Mouse (Mus musculus) testis, adult 2 months (tissue): ENCODE data around the gene Mllt11. TPM values are rescaled to one million over a fixed set of nuclear protein-coding genes. Genes with fewer than 3 reads are reported as not detected.
"Not testable (repeated sequence)": the region's sequence is repeated elsewhere in the genome, so short reads cannot be mapped to it uniquely, and the experiment has no call there.

ENCODE experiments used
- H3K27ac ChIP-seq: fragments of 200-500 bp; 2 replicates; pipeline ENCODE4 v1.5.1; 2012; ENCODE audit warnings: low read depth, low read length; ENCODE audit not compliant: control insufficient read depth, insufficient read depth
- H3K27me3 ChIP-seq: fragments of 200-500 bp; 2 replicates; pipeline ENCODE4 v1.6.1; 2012; ENCODE audit warnings: mild to moderate bottlenecking, low read length, moderate library complexity; ENCODE audit not compliant: control insufficient read depth, insufficient read depth
- H3K36me3 ChIP-seq: fragments of 200-500 bp; 2 replicates; pipeline ENCODE4 v1.6.1; 2012; ENCODE audit warnings: mild to moderate bottlenecking, low read length; ENCODE audit not compliant: control insufficient read depth, insufficient read depth
- H3K4me1 ChIP-seq: fragments of 200-500 bp; 2 replicates; pipeline ENCODE4 v1.6.1; 2012; ENCODE audit warnings: low read length; ENCODE audit not compliant: control insufficient read depth, insufficient read depth
- H3K4me3 ChIP-seq: fragments of 200-500 bp; 2 replicates; pipeline ENCODE4 v1.5.1; 2012; ENCODE audit warnings: low read depth, mild to moderate bottlenecking, low read length, moderate library complexity, mixed read lengths; ENCODE audit not compliant: control insufficient read depth
- CTCF ChIP-seq: fragments of 200-500 bp; IDR thresholded peaks from 2 replicates; pipeline ENCODE4 v1.5.1; 2012; ENCODE audit warnings: low read depth, mild to moderate bottlenecking, inconsistent platforms, low read length, moderate library complexity; ENCODE audit not compliant: control insufficient read depth, insufficient read depth, insufficient replicate concordance
- POLR2A ChIP-seq: fragments of 200-500 bp; IDR thresholded peaks from 2 replicates; pipeline ENCODE4 v1.6.1; 2012; ENCODE audit warnings: low read depth, mild to moderate bottlenecking, inconsistent platforms, low read length, moderate library complexity; ENCODE audit not compliant: control insufficient read depth
- polyA plus RNA-seq: library from polyadenylated mRNA; depleted of rRNA; stranded (reverse); fragments of >200 nt; gene quantifications from 2 replicates; pipeline ENCODE4 v1.2.3, GENCODE M21; 2012

Mllt11 gene
- polyA plus RNA-seq, 1 experiment = 839 TPM

GRCm38 (mm10) chr3:95224295-95224694, 7.7 kb downstream of the Mllt11 start:
- Histone ChIP-seq H3K27me3 (no peaks in the 10 kb centered on the region), H3K27ac (no peak overlapping the region), H3K4me1 (no peaks in the 10 kb centered on the region), H3K4me3 (no peak overlapping the region), H3K36me3 (no peaks in the 10 kb centered on the region)
- TF ChIP-seq CTCF (no peak), POLR2A (no peak)

DNA sequence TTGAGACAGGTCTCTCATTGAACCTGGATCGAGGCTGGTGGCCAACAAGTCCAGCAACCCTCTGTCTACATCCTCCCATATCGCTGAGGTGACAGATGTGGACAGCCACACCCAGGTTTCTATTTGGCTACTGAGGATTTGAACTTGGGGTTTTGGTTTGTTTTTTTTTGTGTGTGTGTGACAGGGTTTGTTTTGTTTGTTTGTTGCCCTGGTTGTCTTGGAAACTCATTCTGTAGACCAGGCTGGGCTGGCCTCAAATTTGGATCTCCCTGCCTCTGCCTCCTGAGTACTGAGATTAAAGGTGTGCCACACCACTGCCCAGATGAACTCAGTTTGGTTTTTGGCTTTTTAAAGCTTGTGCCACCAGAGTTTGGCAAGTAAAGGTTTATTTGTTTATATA, 8.9 kb downstream of the Mllt11 start:
- Histone ChIP-seq H3K4me1 (no peaks in the 10 kb centered on the region), H3K36me3 (no peaks in the 10 kb centered on the region), H3K27ac (no peak overlapping the region), H3K27me3 (no peaks in the 10 kb centered on the region), H3K4me3 (no peak overlapping the region)
- TF ChIP-seq POLR2A = no peak
- no peak for TF ChIP-seq CTCF

GRCm38 (mm10) chr3:95218466-95219137, 13.4 kb downstream of the Mllt11 start:
- Histone ChIP-seq H3K27me3 (no peaks in the 10 kb centered on the region), H3K4me1 (no peaks in the 10 kb centered on the region; the same call in 1 of the 2 replicates), H3K4me3 (peak overlapping the region; percentile 95; the same call in 1 of the 2 replicates), H3K36me3 (no peaks in the 10 kb centered on the region), H3K27ac (no peak overlapping the region; the same call in 1 of the 2 replicates)
- no peak for TF ChIP-seq CTCF
- TF ChIP-seq POLR2A = no peak

DNA sequence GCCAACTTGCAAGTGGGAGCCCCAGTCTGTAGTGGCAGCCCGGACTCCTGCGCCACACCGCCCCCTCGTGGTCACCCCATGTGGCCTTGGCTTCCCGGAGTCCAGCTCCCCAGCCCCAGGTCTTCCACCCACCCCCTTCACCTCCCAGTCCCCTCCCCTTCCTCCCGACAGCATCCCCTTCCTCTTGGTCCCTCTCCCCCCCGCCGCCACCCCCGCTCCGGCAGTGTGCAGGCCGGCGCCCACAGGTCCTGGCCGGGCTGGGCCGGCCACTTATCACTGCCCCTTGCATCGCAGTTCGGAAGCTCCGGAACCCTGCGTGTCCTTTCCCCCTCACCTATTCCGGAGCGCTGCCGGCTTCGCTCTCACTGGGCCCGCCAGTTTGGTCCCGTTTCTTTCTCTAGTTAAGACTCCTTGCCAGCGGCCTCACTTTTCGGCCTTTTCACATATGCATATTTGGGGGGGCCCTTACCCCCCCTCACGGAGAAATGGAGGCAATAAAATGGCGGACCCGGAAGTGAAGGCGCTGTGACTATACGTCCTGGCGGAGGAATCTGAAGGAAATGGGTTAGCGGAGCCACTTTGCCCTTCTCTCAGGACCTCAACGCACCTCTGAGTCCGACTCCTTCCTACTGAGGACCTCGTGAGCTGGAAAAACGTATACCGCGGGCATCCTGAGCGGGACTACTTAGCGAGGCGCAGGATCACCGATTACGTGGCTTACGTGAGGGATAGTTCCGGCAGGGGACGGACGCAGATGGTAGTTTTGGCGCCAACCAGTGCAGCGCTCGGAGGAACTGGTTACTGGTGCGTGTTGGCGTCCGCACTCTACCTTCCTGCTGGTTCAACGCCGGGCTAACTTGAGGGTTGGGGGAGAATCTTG, 14.5 kb downstream of the Mllt11 start, which contains the start of gene Gabpb2:
Gabpb2 (minus strand) TSS at position 662 of the 880 bp plus-strand sequence.
- Histone ChIP-seq H3K4me3 (peak within 1 kb of the TSS; percentile 95), H3K4me1 (no peaks in the 10 kb centered on the region; the same call in 1 of the 2 replicates), H3K27ac (peak within 1 kb of the TSS; percentile 94), H3K36me3 (no peaks in the 10 kb centered on the region), H3K27me3 (no peaks in the 10 kb centered on the region)
- TF ChIP-seq POLR2A (peak; percentile 81; the same call in 1 of the 2 replicates), CTCF (peak; percentile 81; the same call in 1 of the 2 replicates)

DNA sequence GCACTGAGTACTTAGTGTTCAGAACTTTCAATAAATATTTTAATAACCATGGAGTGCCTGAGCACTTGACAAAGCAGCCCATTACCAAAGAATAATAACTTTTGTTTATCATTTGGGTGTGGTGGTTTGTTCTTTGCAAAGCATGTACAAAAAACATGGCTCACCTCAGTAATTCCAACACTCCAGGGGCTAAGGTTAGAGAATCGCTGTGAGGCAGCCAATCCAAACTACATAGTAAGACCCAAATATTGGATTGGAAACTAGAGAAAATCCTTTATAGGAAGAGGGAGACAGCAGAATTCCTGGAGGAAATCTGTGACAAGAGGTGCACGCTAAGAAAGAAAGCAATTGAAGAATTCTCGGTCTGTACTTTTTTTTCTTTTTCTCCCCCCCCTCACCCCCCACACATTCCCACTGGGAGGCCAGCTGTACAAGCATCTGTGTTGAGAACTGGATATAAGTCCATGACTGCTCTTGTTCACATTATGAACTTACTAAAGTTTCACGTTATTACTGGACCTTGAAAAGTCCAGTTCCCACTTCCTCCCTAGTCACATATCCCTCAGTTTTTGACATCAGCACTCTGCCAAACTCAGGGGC, 15.2 kb downstream of the Mllt11 start:
- Histone ChIP-seq H3K36me3 (no peaks in the 10 kb centered on the region), H3K27me3 (no peaks in the 10 kb centered on the region), H3K4me1 (no peaks in the 10 kb centered on the region; the same call in 1 of the 2 replicates), H3K4me3 (peak overlapping the region; percentile 95), H3K27ac (peak overlapping the region; percentile 75)
- TF ChIP-seq CTCF (no peak), POLR2A (no peak)

DNA sequence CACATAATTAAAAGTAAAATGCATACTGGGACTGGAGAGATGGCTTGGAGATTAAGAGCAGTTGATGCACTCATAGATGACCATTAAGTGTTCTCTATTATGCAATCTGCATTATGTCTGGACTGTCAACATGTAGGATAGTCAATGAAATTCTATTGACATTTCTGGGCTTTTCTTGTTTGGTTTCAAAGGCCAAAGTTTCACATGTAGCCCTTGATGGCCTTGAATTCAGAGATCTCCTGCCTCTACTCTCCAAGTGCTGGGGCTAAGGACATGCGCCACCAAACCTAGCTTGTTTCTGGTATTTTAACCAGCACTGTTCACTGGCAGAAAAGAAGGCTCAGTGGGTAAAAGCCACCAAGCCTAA, 18.4 kb downstream of the Mllt11 start:
- Histone ChIP-seq H3K4me1 (no peaks in the 10 kb centered on the region; the same call in 1 of the 2 replicates), H3K27ac (no peak overlapping the region), H3K36me3 (no peaks in the 10 kb centered on the region), H3K4me3 (no peak overlapping the region), H3K27me3 (no peaks in the 10 kb centered on the region)
- no peak for TF ChIP-seq CTCF
- no peak for TF ChIP-seq POLR2A

- H3K4me3 ChIP-seq, H3K36me3 ChIP-seq, H3K27me3 ChIP-seq, H3K27ac ChIP-seq, H3K4me1 ChIP-seq: not testable (repeated sequence)
Observed at GRCm38 (mm10) chr3:95212889-95213608, 18.9 kb downstream of the Mllt11 start.
